Mouse (Mus musculus): ENCODE results near the gene Ankrd28.

Ankrd28 gene

GRCm38 (mm10) chr14:31664903-31665565 lies 165.4 kb downstream of the Ankrd28 start:
- no peak for DNase-seq

- DNase-seq = no peak
Observed at GRCm38 (mm10) chr14:31664100-31664902, 166.2 kb downstream of the Ankrd28 start.

GRCm38 (mm10) chr14:31663376-31664099 lies 166.9 kb downstream of the Ankrd28 start:
- DNase-seq = no peak

- peak; percentile 55 for DNase-seq
Observed at GRCm38 (mm10) chr14:31662555-31663211, 167.8 kb downstream of the Ankrd28 start.

- DNase-seq = peak; percentile 90
Observed at GRCm38 (mm10) chr14:31661671-31662554, 168.5 kb downstream of the Ankrd28 start.

- DNase-seq = peak; percentile 53
Observed at GRCm38 (mm10) chr14:31660312-31661093, 169.9 kb downstream of the Ankrd28 start.

GRCm38 (mm10) chr14:31659501-31660181 lies 170.8 kb downstream of the Ankrd28 start:
- DNase-seq = no peak

GRCm38 (mm10) chr14:31658126-31658680 lies 172.2 kb downstream of the Ankrd28 start:
- DNase-seq = no peak

- DNase-seq = peak; percentile 85
Observed at GRCm38 (mm10) chr14:31656857-31657645, 173.4 kb downstream of the Ankrd28 start.

GRCm38 (mm10) chr14:31656386-31656785 lies 174.1 kb downstream of the Ankrd28 start:
- no peak for DNase-seq

GRCm38 (mm10) chr14:31655406-31655805 lies 175.0 kb downstream of the Ankrd28 start:
- DNase-seq = no peak

GRCm38 (mm10) chr14:31654816-31655215 lies 175.6 kb downstream of the Ankrd28 start:
- DNase-seq = no peak

- no peak for DNase-seq
Observed at GRCm38 (mm10) chr14:31653101-31653875, 177.2 kb downstream of the Ankrd28 start.

- no peak for DNase-seq
Observed at GRCm38 (mm10) chr14:31652624-31653023, 177.8 kb downstream of the Ankrd28 start.

- no peak for DNase-seq
Observed at GRCm38 (mm10) chr14:31652106-31652505, 178.3 kb downstream of the Ankrd28 start.

- no peak for DNase-seq
Observed at GRCm38 (mm10) chr14:31651206-31651605, 179.2 kb downstream of the Ankrd28 start.

- DNase-seq = no peak
Observed at GRCm38 (mm10) chr14:31650347-31650746, 180.1 kb downstream of the Ankrd28 start.

Data from cerebellum, adult 9-10 months (tissue).